Mouse (Mus musculus) heart, embryonic 11.5 days (tissue): Measurements from ENCODE around the gene Kcnn4. TPM values are rescaled to one million over a fixed set of nuclear protein-coding genes. Genes with fewer than 3 reads are reported as not detected.
A peak's percentile ranks its signal among the peaks of the same experiment; 100 is the strongest.

ENCODE experiments used
- ATAC-seq: fragments of 200-750 bp; cut with Nextera tagmentation; replicated peaks from 2 replicates; pipeline ENCODE4 v1.8.0; 2017; ENCODE audit warnings: moderate library complexity; ENCODE audit not compliant: insufficient number of reproducible peaks, low FRiP score, low TSS enrichment
- H3K27ac ChIP-seq: fragments of 300-500 bp; sonication (generic); 2 replicates; pipeline ENCODE4 v1.5.1; 2014; ENCODE audit warnings: mild to moderate bottlenecking, low read depth, low read length
- H3K27me3 ChIP-seq: fragments of 300-500 bp; sonication (generic); 2 replicates; pipeline ENCODE4 v1.6.1; 2014; ENCODE audit warnings: mild to moderate bottlenecking, low read length, mixed read lengths; ENCODE audit not compliant: control insufficient read depth, insufficient read depth
- H3K36me3 ChIP-seq: fragments of 300-500 bp; sonication (generic); 2 replicates; pipeline ENCODE4 v1.6.1; 2014; ENCODE audit warnings: mild to moderate bottlenecking, low read length, moderate library complexity, mixed read lengths; ENCODE audit not compliant: control insufficient read depth, insufficient read depth
- H3K4me1 ChIP-seq: fragments of 300-500 bp; sonication (generic); 2 replicates; pipeline ENCODE4 v1.6.1; 2014; ENCODE audit warnings: low read length; ENCODE audit not compliant: control insufficient read depth, insufficient read depth
- H3K4me2 ChIP-seq: fragments of 300-500 bp; sonication (generic); 2 replicates; pipeline ENCODE4 v1.6.1; 2014; ENCODE audit warnings: mild to moderate bottlenecking, moderate library complexity
- H3K4me3 ChIP-seq: fragments of 300-500 bp; sonication (generic); 2 replicates; pipeline ENCODE4 v1.5.1; 2014; ENCODE audit warnings: low read depth, low read length
- H3K9ac ChIP-seq: fragments of 300-500 bp; sonication (generic); 2 replicates; pipeline ENCODE4 v1.6.1; 2014; ENCODE audit warnings: mild to moderate bottlenecking, low read depth, low read length, moderate library complexity
- H3K9me3 ChIP-seq: fragments of 300-500 bp; sonication (generic); replicated peaks from 2 replicates; pipeline ENCODE4 v1.6.1; 2016; ENCODE audit warnings: low read length; ENCODE audit not compliant: control insufficient read depth
- WGBS: fragments of 180-500 bp; shearing (Covaris S2); extraction: QIAGEN DNeasy Blood & Tissue Kit; methylation state at CpG from one replicate; pipeline ENCODE4 v1.1.7; 2014; ENCODE audit not compliant: insufficient replicate concordance; 5-methylcytosine and 5-hydroxymethylcytosine counted together
- polyA plus RNA-seq: library from polyadenylated mRNA; unstranded; fragments of >200 nt; fragmentation: Nextera tagmentation; extraction: Ambion mirVana; gene quantifications from 2 replicates; pipeline ENCODE4 v1.2.1, GENCODE M21; 2014

Gene Kcnn4
- polyA plus RNA-seq, 1 experiment from 2014 or later = 11.2 TPM

DNA sequence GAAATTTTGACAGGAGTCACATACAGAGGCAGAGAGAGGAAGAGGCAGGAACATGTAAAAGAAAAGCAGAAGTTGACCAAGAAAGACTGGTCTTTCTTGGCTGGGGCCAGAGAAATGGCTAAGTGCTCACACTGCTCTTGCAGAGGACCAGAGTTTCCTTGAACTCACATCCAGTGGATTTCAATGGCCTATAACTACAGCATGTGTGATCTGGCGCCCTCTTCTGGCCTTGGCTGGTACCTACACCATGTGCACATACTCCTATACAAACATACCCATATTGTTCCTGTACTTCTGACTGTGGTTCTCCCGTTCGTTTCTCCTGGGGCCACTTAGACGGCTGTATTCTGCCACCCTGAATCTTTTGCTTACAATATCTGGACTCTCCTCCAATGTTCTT, 9.1 kb upstream of the Kcnn4 start:
- peaks cover 3% of the 10 kb centered on the region; the same call in 1 of the 2 replicates for H3K9me3 ChIP-seq

GRCm38 (mm10) chr7:24363228-24363627, 6.8 kb upstream of the Kcnn4 start:
- H3K36me3 ChIP-seq = no peaks in the 10 kb centered on the region
- H3K9me3 ChIP-seq = peaks cover 3% of the 10 kb centered on the region; the same call in 1 of the 2 replicates
- WGBS = 23% methylated on average over 6 of the region's 7 CpGs
- ATAC-seq = no peak
- H3K4me1 ChIP-seq = no peaks in the 10 kb centered on the region
- H3K27ac ChIP-seq = no peak overlapping the region
- H3K4me2 ChIP-seq = no peak overlapping the region
- 0 out of 2 replicates have a peak, but pooled peaks cover 2% of the 10 kb centered on the region for H3K27me3 ChIP-seq
- H3K9ac ChIP-seq = no peak overlapping the region
- H3K4me3 ChIP-seq = no peak overlapping the region

More for the DNA sequence above, 9.1 kb upstream of the Kcnn4 start:
- H3K9ac ChIP-seq = no peak overlapping the region
- WGBS = 55% methylated on average over 4 of the region's 4 CpGs
- 0 out of 2 replicates have a peak, but pooled peaks cover 2% of the 10 kb centered on the region for H3K27me3 ChIP-seq
- H3K4me1 ChIP-seq = no peaks in the 10 kb centered on the region
- no peaks in the 10 kb centered on the region for H3K36me3 ChIP-seq
- ATAC-seq = no peak
- no peak overlapping the region for H3K4me2 ChIP-seq
- H3K4me3 ChIP-seq = no peak overlapping the region
- H3K27ac ChIP-seq = no peak overlapping the region

DNA sequence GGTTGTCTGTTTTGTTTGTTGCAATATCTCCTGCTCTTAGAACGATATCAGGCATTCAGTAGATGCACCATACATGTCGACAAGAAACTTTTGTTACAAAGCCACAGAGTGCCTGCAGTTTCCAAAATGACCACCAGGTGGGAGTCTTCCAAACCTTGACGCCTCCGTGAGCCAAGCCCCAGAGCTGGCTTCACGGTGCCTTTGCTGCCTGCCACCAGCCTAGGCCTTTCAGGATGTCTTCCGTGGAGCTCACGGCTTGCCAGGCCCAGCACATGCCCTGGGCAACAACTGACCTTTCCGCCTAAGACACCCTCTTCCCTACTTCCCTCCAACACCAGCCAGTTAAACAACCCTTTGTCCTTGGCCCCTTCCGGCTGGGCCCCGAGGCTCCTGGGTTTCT, 5.2 kb upstream of the Kcnn4 start:
- H3K27ac ChIP-seq = no peak overlapping the region
- H3K4me3 ChIP-seq = no peak overlapping the region
- 0 out of 2 replicates have a peak, but pooled peaks cover 2% of the 10 kb centered on the region for H3K27me3 ChIP-seq
- no peaks in the 10 kb centered on the region for H3K4me1 ChIP-seq
- H3K36me3 ChIP-seq = no peaks in the 10 kb centered on the region
- no peak overlapping the region for H3K4me2 ChIP-seq
- 0 out of 2 replicates have a peak, but pooled peaks have one; percentile 42 for ATAC-seq
- H3K9me3 ChIP-seq = peaks cover 3% of the 10 kb centered on the region; the same call in 1 of the 2 replicates
- WGBS = 21% methylated on average over 10 of the region's 10 CpGs
- H3K9ac ChIP-seq = 0 out of 2 replicates have a peak overlapping the region, but pooled peaks have one; percentile 22

- Histone ChIP-seq H3K36me3 (no peaks in the 10 kb centered on the region), H3K4me3 (no peak overlapping the region), H3K9me3 (peaks cover 3% of the 10 kb centered on the region; the same call in 1 of the 2 replicates), H3K4me2 (no peak overlapping the region), H3K27ac (no peak overlapping the region), H3K4me1 (no peaks in the 10 kb centered on the region), H3K27me3 (0 out of 2 replicates have a peak, but pooled peaks cover 2% of the 10 kb centered on the region), H3K9ac (no peak overlapping the region)
- ATAC-seq = 0 out of 2 replicates have a peak, but pooled peaks have one; percentile 2
- 63% methylated on average over 5 of the region's 5 CpGs for WGBS
These were observed 4.6 kb upstream of the Kcnn4 start for GRCm38 (mm10) chr7:24365258-24366014.

GRCm38 (mm10) chr7:24366716-24367632, 3.1 kb upstream of the Kcnn4 start:
- Histone ChIP-seq H3K4me2 (no peak overlapping the region), H3K9me3 (no peaks in the 10 kb centered on the region), H3K4me1 (no peaks in the 10 kb centered on the region), H3K36me3 (no peaks in the 10 kb centered on the region), H3K9ac (no peak overlapping the region), H3K27me3 (0 out of 2 replicates have a peak, but pooled peaks cover 2% of the 10 kb centered on the region), H3K4me3 (no peak overlapping the region), H3K27ac (no peak overlapping the region)
- WGBS = 73% methylated on average over 15 of the region's 15 CpGs
- ATAC-seq = no peak

DNA sequence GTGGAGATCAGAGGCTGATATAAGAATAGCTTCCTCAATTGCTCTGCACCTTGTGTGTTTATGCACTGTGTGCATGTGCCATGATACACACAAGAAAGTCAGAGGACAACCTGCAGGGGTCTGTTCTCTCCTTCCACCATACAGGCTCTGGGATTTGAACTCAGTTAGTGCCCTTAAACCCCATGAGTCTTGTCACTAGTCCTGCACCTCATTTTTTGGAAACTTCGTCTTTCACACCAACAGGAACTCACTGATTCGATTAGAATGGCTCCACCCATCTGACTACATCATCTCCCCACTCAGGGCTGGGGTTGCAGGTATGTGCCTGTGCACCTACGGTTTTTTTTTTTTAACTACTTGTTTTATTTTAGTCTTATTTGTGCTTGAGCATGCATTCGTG, 1.8 kb upstream of the Kcnn4 start:
- Histone ChIP-seq H3K4me3 (no peak overlapping the region), H3K4me2 (no peak overlapping the region), H3K9ac (no peak overlapping the region), H3K4me1 (no peaks in the 10 kb centered on the region), H3K27ac (no peak overlapping the region), H3K9me3 (no peaks in the 10 kb centered on the region), H3K27me3 (peaks cover 5% of the 10 kb centered on the region; the same call in 1 of the 2 replicates), H3K36me3 (no peaks in the 10 kb centered on the region)
- 55% methylated on average over 4 of the region's 4 CpGs for WGBS
- no peak for ATAC-seq

GRCm38 (mm10) chr7:24368946-24369345, 1.1 kb upstream of the Kcnn4 start:
- no peaks in the 10 kb centered on the region; the same call in 1 of the 2 replicates for H3K4me1 ChIP-seq
- 88% methylated on average over 7 of the region's 7 CpGs for WGBS
- H3K9me3 ChIP-seq = no peaks in the 10 kb centered on the region
- H3K27ac ChIP-seq = no peak overlapping the region
- peaks cover 3% of the 10 kb centered on the region; the same call in 1 of the 2 replicates for H3K27me3 ChIP-seq
- ATAC-seq = no peak
- H3K4me2 ChIP-seq = no peak overlapping the region
- H3K36me3 ChIP-seq = no peaks in the 10 kb centered on the region
- no peak overlapping the region for H3K9ac ChIP-seq
- no peak overlapping the region for H3K4me3 ChIP-seq
